Mouse (Mus musculus): ENCODE data around the gene Fes.

Fes gene

DNA sequence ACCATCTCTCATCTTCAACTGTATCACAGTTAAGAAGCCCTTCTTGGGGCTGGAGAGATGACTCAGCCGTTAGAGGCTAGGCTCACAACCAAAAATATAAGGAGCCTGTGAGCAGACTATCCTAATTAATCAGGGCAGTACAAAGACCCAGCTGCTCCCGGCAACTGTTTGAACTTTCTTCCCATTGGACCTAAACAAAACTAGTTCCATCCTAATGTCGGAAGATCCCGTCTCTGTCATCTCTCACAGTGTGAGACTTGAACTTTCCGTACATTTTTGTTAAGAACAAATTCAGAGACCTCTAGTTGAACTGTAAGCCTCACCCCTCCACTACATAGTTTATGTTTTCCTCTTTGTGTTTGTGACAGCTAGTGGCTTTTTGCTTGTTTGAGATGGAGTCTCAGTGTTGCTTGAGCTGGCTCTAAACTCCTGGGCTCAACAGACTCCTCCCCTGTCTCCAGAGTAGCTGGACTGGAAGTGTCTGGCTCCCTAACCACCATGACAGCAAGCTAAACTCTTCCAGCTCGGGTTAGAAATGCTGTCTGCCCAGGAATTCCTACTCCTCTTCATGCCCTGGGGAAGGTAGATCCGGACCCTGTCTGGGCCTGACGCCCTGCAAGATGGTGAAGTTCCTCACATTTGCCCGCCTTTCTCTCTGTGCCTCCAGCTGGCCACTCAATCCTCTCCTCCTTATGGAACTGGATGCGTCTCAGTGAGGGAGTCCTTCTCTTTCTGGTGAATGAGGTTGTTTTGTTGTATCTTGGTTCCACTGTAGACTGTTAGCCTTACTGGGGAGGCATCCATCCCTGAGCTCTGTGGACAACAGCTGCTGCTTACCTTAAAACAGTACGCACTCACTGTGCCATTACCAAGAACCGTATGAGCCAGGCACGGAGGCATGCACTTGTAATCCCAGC is 39.8 kb downstream of the Fes start:
- DNase-seq (ENCODE audit: low read depth, low spot score): no peak

DNA sequence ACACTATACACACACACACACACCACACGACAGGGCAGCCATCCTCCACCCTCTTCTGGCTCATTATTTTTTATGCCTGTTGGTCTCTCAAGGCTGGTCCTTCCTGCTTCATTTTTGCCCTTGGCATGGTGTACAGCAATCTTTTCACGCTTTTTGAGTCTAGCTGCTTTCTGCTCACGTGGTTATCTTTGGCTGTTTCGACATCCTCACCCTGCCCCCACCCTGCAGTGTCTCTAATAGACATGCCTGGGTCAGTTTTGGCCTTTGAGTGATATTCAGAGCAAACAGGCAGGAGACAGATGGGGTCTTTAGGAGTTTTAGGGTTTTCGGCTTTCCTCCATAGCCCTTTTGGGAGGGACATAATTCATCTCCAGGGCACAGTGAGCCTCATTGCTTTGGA is 40.9 kb downstream of the Fes start:
- DNase-seq (ENCODE audit: low read depth, low spot score): no peak

DNA sequence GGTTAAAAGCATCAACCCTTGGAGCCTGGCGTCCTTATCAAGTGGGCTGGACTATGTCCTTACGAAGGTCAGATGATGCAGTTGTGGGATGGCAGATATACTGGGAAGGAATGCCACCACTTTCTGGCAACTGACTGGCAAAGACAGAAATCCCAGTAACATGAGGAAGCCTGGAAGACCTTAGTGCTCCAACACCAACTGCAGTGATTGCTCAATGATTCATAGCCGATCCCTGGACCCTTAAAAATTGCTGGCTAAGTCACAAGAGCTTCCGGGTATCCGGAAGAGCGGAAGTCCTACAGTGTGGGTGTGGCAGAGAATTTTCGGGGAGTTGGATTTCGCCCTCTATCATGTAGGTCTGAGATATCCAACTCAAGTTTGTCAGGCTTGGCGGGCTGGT is 41.6 kb downstream of the Fes start:
- DNase-seq (ENCODE audit: low read depth, low spot score): no peak

DNA sequence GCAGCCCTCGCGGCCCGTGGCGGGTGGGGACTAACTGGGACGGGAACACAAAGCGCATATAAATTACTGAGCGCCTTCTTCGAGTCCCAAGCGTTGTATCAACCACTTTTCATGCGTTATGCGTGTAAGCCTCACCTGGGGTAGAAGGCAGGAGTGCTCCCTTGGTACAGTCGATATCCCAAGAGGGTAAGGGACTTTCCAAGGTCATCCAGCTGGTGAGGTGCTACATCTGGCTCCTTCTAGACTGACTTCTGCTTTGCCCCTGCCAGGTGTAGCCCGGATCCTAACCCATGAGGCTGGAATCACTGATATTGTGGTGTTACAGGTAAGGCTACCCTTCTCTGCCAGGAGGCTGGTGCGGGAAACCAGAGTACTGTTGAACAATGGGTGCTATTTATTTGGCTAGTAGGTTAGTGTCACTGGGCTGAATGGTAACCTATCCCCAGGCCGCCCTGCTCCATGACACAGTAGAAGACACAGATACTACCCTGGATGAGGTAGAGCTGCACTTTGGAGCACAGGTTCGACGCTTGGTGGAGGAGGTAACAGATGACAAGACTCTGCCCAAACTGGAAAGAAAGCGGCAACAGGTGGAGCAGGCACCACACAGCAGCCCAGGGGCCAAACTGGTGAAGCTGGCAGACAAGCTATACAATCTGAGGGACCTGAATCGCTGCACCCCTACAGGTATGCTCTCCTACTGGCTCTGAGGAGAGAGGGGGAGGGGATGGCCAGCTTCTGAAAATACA is 44.3 kb downstream of the Fes start:
- DNase-seq (ENCODE audit: low read depth, low spot score): no peak

DNA sequence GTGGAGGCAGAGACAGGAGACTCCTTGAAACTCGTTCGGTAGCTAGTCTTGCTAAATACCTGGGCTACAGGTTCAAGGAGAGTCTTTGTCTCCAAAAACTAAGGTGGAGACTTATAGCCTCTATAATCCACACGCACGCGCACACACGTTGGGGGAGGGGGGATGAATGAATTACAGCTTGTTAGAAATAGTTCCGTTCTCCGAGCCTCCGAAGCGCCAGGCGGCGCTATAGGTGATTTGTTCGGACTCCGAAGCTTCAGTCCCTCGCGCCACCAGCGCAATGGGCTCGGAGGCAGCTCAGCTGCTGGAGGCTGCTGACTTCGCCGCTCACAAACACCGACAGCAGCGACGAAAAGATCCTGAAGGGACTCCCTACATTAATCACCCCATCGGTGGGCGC is 44.9 kb downstream of the Fes start, which contains the start of gene Hddc3:
Gene Hddc3, plus strand, starts transcription at position 247 of the 400 bp plus-strand sequence.
- DNase-seq (ENCODE audit: low read depth, low spot score): peak; percentile 89

DNA sequence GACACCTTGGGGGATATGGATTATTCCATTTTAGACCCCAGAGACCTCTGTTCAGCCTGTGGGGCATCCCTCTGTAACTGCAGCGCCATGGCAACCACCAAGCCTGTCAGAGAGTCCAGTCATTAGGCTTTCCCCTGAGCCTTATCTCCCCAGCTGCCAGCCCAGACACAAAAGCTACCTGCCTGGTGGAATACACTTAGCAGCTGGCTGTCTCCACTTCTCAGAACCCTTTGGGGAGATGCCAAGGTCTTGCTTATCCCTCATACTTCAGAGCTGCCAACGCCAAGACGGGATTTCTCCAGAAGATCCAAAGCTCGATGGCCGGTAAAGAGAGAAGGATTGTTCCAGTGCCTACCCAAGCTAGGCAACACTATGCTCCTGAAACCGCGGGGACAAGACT is 46.0 kb downstream of the Fes start:
- no peak for DNase-seq (ENCODE audit: low read depth, low spot score)

DNA sequence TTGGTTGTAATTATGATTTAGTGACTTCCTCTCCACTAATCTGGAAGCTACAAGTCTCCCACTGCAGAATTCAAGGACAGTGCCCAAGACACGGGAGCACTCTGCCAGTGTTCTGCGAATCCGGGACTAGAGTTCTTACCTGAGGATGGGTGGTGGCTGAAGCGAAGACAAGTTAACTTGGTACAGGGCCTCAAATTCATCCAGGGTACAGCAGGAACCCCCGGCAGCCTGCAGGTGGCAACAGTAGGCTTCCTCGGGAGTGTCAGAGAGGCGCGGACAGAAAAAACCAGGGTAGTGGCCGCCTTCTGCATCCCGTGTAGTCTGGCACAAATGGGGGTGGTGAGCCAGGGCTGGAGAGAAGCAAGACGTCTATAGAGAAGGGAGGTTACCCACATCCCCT is 47.0 kb downstream of the Fes start, which contains the start of gene Unc45a:
Gene Unc45a, minus strand, starts transcription at position 213 of the 400 bp plus-strand sequence.
- DNase-seq (ENCODE audit: low read depth, low spot score): no peak

DNA sequence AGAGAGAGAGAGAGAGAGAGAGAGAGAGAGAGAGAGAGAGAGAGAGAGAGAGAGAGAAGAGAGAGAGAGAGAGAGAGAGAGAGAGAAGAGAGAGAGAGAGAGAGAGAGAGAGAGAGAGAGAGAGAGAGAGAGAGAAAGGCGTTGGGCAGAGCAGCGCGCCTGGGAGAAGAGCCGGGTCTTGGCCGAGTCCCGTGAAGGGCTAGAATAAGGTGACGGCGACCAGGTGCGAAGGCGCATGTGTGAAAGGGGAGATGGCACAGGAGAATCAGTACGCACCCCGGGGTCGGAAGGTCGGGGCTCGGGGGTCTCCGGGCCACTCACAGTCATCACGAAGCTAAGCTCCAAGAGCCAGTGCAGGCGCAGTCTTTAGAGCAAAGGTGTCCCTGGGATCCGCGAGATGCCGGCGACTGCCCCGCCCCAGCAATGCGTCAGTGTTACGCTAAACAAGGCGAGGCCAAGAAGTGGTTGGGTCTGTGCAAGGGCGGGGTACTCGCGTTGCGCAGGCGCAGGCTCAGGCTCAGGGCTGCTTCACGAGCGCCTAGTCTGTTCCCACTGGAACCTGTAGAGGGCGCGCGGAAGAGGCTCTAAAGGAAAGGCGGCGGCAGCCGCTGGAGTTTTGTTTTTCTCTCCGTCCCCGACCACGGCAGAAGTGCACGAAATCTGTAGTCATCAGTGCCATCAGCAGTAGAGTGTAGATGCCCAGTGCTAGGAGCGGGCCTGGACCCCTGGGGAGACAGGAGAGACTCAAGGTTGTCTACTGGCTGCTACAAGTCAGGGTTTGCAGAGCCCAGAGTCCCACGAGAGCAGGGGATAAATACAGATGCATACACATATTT is 47.7 kb downstream of the Fes start:
- peak; percentile 93 for DNase-seq (ENCODE audit: low read depth, low spot score)

DNA sequence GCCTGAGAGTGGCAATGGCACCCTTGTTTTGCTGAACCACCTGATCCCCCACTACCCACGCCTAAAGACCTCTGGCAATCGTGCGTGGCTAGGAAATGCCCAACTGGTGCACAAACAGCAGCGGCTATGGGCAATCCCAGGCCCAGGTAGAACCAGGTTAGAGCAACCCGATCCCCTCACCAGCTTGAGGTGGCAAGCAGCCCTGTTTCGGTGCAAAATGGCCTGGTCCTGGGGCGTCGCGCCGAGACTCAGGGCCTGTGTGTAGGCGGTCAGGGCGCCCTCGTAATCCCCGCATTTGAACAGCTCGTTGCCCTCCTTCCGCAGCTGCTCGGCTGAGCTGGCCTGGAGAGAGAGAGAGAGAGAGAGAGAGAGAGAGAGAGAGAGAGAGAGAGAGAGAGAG is 48.4 kb downstream of the Fes start:
- no peak for DNase-seq (ENCODE audit: low read depth, low spot score)

DNA sequence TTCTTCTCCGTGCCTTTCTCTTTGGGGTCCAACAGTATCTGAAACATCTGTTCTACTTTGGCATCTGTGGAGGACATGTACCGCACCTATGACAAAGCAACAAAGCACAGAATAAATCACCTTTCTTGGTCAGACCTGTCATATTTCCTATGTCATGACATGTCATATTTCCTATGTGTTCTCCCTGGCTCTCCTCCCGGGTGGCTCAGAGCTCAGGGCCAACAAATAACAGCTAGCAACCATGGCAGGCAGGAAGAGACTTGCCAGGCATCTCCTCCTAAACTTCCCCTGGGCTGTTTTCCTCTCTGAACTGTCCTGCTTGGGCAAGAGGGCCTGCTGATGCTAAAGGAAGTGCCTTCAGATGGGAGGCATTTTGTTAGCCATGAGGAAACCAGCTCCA is 50.8 kb downstream of the Fes start:
- DNase-seq (ENCODE audit: low read depth, low spot score): no peak

DNA sequence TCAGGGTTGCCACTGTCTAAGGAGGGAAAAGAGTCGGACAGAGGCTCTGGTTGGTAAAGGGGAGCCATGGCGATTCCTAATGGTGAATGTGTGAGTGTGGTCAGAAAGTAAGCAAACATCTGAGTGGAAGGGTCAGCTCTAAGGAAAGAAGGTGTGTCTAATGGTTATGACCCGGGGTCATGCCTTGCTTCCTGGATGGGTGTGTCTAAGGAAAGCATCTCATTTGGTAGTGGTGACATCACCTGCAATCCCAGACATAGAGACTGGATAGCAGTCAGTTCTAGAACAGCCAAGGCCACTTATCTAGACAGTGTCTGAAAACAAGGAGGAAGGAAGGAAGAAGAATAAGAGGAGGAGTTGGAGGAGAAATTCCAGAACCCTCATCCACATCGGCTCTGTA is 52.9 kb downstream of the Fes start:
- no peak for DNase-seq (ENCODE audit: low read depth, low spot score)

DNA sequence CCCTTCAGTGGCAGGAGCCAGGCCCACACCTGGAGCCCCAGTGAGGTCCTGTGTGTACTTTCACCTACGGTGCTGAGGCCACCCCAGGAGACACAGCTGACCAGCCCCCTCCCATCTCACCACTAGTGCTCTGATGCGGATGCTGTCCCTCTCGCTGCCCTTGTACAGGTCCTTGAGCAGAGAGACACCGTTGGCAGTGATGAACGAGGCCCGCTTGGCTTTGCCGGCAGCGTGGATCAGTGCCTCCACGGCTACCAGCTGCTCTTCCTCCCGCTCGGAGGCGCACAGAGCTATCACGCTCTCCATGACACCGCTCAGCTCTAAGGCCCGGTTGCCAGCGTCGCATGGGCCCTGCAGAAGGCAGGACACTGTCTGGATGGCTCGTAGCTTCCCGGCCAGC is 56.3 kb downstream of the Fes start:
- DNase-seq (ENCODE audit: low read depth, low spot score): no peak

DNA sequence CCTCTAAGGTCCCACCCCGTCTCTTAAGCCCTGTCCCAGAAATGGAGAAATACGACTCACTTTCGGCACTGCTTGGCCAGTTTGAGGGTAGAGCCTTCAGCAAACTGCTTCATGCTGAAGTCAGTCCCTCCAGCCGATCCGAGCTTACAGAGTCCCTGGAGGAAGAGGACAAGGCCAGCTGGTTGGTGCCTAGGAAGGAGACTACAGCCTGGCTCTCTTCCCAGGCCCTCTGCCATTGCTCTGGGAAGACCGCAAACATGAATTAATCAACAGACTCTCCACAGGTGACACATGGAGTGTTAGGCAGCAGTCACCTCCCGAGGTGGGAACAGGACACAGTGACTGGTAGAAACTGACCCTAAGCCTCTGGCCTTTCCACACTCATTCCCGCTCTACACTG is 57.5 kb downstream of the Fes start:
- DNase-seq (ENCODE audit: low read depth, low spot score): no peak

All from brain, embryonic 18.5 days (tissue).